Mouse (Mus musculus): Measurements from ENCODE around the gene Rflna.
A peak's percentile ranks its signal among the peaks of the same experiment; 100 is the strongest.

Rflna gene

GRCm38 (mm10) chr5:125052237-125052602 is 49.2 kb downstream of the Rflna start:
- peak; percentile 29 for DNase-seq (ENCODE audit: low read depth, low spot score)

DNA sequence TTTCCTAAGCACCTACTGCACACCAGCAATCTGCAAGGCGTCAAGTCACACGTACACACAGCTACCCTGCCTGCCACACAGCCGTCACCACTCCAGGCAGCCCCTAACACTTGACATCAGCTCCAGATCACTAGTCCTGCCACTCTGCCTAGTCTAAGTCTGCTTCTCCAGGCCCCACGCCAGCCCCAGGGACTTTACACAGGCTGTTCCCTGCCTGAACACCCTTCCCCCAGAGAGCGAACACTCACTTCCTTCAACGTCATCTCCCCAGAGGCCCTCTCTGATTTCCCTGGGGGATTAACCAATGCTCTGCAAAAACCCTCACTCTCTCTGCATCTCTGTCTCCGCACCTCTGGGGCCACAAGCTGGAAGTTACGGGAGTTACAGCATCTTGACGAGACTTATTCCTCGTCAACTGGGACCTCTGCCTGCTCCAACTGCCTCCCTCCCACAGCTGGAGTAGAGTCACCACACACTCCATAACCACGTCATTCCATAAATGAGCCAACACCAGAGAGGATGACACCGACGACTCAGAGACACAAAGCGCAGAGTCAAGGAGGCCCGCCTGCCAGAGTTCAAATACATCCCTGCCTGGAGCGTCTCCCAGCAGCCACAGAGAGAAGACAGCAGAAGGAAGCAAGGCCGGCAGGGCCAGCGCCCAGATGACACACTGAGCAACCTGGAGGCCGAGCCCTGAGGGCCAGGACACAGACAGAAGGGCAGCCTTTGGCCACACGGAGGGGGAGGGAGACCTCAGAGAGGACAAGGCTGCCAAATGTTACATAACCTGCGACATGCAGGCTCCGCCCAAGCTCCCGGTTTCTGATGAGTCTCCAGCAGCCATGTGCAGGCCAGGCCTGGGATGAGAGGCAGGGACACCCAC is 49.8 kb downstream of the Rflna start:
- no peak for DNase-seq (ENCODE audit: low read depth, low spot score)

- DNase-seq (ENCODE audit: low read depth, low spot score), result no peak
Measured at GRCm38 (mm10) chr5:125053661-125054060, 50.6 kb downstream of the Rflna start.

GRCm38 (mm10) chr5:125055901-125056300 is 52.9 kb downstream of the Rflna start:
- DNase-seq (ENCODE audit: low read depth, low spot score), result no peak

DNA sequence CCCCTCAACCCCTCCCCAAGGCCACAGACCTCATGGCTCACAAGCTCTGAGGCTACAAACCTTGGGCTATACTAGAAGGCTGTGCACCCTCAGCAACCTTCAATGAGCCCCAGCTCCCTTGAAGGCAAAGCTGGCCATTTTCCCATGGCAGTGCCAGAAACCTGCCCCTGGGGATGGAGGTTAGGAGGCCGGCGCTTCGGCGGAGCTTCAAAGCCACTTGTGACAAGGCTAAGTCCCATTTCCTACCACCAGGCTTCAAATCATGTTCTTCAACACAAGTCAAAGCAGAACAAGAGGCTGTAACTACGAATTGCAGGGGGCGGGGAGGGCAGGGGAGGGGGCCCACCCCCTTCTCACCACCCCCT is 53.3 kb downstream of the Rflna start:
- no peak for DNase-seq (ENCODE audit: low read depth, low spot score)

GRCm38 (mm10) chr5:125056696-125057554 is 53.9 kb downstream of the Rflna start:
- no peak for DNase-seq (ENCODE audit: low read depth, low spot score)

- no peak for DNase-seq (ENCODE audit: low read depth, low spot score)
Measured at GRCm38 (mm10) chr5:125057555-125058266, 54.7 kb downstream of the Rflna start.

- no peak for DNase-seq (ENCODE audit: low read depth, low spot score)
Measured at GRCm38 (mm10) chr5:125058267-125058668, 55.2 kb downstream of the Rflna start.
